Mouse (Mus musculus) bone marrow macrophage, adult 2 months (primary cell): ENCODE results near the gene Snx1.

ENCODE experiments used
- CTCF ChIP-seq: IDR thresholded peaks from 2 replicates; pipeline ENCODE4 v1.5.1; 2012; ENCODE audit warnings: low read depth, mild to moderate bottlenecking, low read length, moderate library complexity
- POLR2A ChIP-seq: IDR thresholded peaks from 2 replicates; pipeline ENCODE4 v1.6.1; 2012; ENCODE audit warnings: mild to moderate bottlenecking, low read depth, low read length, borderline replicate concordance

GRCm38 (mm10) chr9:66110126-66110525, 16.3 kb downstream of the Snx1 start:
- TF ChIP-seq POLR2A (no peak), CTCF (no peak)
